ENCODE assay signal across 25 mouse cellular contexts in genomic region chr11:19861596-19861995, GRCm38 (mm10).
A peak's percentile ranks its signal among the peaks of the same experiment; 100 is the strongest.
DNase-seq lines count a peak whose midpoint lies in the region; ATAC-seq and TF ChIP-seq lines count a peak whose summit lies in the region.
"Had no signal": no experiment of that assay in that cellular context is flagged by ENCODE, and none has a peak within 500 bp of the region (broad histone marks: within the 10 kb centered on the region; RNA-seq: fewer than 3 reads in every experiment).

No protein-coding gene starts in this region.

- no peaks in the 10 kb centered on the region for H3K27me3 ChIP-seq in heart, embryonic 10.5 days (ENCODE audit: insufficient read depth, poor library complexity, severe bottlenecking)
- no peaks in the 10 kb centered on the region for H3K27me3 ChIP-seq in embryonic facial prominence, embryonic 15.5 days
- H3K27me3 ChIP-seq in stomach, postnatal 0 days (ENCODE audit: control insufficient read depth, insufficient read depth, low read length), result no peaks in the 10 kb centered on the region
- H3K27me3 ChIP-seq: embryonic facial prominence, embryonic 13.5 days; forebrain, embryonic 13.5 days; heart, embryonic 13.5 days had no signal

- TF ChIP-seq EP300 in stomach, postnatal 0 days (optimal IDR thresholded peaks at IDR 0.05), result no peak

- peak overlapping the region; percentile 57; the same call in 1 of the 2 replicates for H3K27ac ChIP-seq in heart, embryonic 10.5 days
- H3K27ac ChIP-seq in embryonic facial prominence, embryonic 15.5 days (replicated peaks), result 0 out of 2 replicates have a peak overlapping the region, but pooled peaks have one; percentile 24
- peak overlapping the region; percentile 41; the same call in 1 of the 2 replicates for H3K27ac ChIP-seq in stomach, postnatal 0 days (replicated peaks)
- H3K27ac ChIP-seq: embryonic facial prominence, embryonic 13.5 days; forebrain, embryonic 13.5 days; gastrocnemius, adult 2 months; heart, embryonic 13.5 days; hindbrain, embryonic 14.5 days; hindbrain, postnatal 0 days had no signal

- no peak overlapping the region for H3K9ac ChIP-seq in embryonic facial prominence, embryonic 15.5 days
- H3K9ac ChIP-seq in stomach, postnatal 0 days (ENCODE audit: low read length), result no peak overlapping the region
- H3K9ac ChIP-seq: embryonic facial prominence, embryonic 13.5 days; forebrain, embryonic 13.5 days; heart, embryonic 13.5 days; hindbrain, embryonic 14.5 days had no signal

- H3K4me1 ChIP-seq in heart, embryonic 10.5 days, result 0 out of 2 replicates have a peak, but pooled peaks cover 2% of the 10 kb centered on the region
- H3K4me1 ChIP-seq in embryonic facial prominence, embryonic 15.5 days, result peaks cover 3% of the 10 kb centered on the region; the same call in 1 of the 2 replicates
- H3K4me1 ChIP-seq in stomach, postnatal 0 days (replicated peaks; ENCODE audit: control insufficient read depth, insufficient read depth), result no peaks in the 10 kb centered on the region
- H3K4me1 ChIP-seq: embryonic facial prominence, embryonic 13.5 days; forebrain, embryonic 13.5 days; heart, embryonic 13.5 days had no signal

- 73% methylated on average over 4 of the region's 4 CpGs for WGBS in heart, embryonic 10.5 days
- WGBS in embryonic facial prominence, embryonic 15.5 days, result 81% methylated on average over 4 of the region's 4 CpGs
- 64% methylated on average over 4 of the region's 4 CpGs for WGBS in stomach, postnatal 0 days

- H3K4me2 ChIP-seq in embryonic facial prominence, embryonic 15.5 days (replicated peaks), result no peak overlapping the region
- H3K4me2 ChIP-seq in stomach, postnatal 0 days (replicated peaks; ENCODE audit: low read depth), result no peak overlapping the region
- H3K4me2 ChIP-seq: embryonic facial prominence, embryonic 13.5 days; forebrain, embryonic 13.5 days; heart, embryonic 13.5 days; hindbrain, embryonic 14.5 days had no signal

- H3K9me3 ChIP-seq in heart, embryonic 10.5 days, result no peaks in the 10 kb centered on the region
- H3K9me3 ChIP-seq in embryonic facial prominence, embryonic 15.5 days (replicated peaks), result no peaks in the 10 kb centered on the region
- H3K9me3 ChIP-seq in stomach, postnatal 0 days (ENCODE audit: control insufficient read depth, low read length), result no peaks in the 10 kb centered on the region
- H3K9me3 ChIP-seq: embryonic facial prominence, embryonic 13.5 days; forebrain, embryonic 13.5 days; heart, embryonic 13.5 days had no signal

- ATAC-seq in embryonic facial prominence, embryonic 15.5 days (ENCODE audit: insufficient number of reproducible peaks, low FRiP score, low TSS enrichment, low read depth), result no peak
- ATAC-seq in stomach, postnatal 0 days (ENCODE audit: low FRiP score, low TSS enrichment), result no peak
- ATAC-seq: CD4-positive, CD25-positive, alpha-beta regulatory T cell, adult 4 months; forebrain, embryonic 13.5 days; forebrain, embryonic 16.5 days; hindbrain, postnatal 0 days; inflammation-experienced regulatory T-cells, adult 6 months had no signal

- no peak overlapping the region for H3K4me3 ChIP-seq in heart, embryonic 10.5 days
- H3K4me3 ChIP-seq in embryonic facial prominence, embryonic 15.5 days (replicated peaks), result no peak overlapping the region
- no peak overlapping the region for H3K4me3 ChIP-seq in stomach, postnatal 0 days (ENCODE audit: low read depth, low read length)
- H3K4me3 ChIP-seq: embryonic facial prominence, embryonic 13.5 days; forebrain, embryonic 13.5 days; gastrocnemius, adult 2 months; heart, embryonic 13.5 days had no signal

- no peak for TF ChIP-seq CTCF in stomach, postnatal 0 days (IDR thresholded peaks at IDR 0.05; ENCODE audit: low read depth)

- H3K36me3 ChIP-seq in heart, embryonic 10.5 days, result no peaks in the 10 kb centered on the region
- H3K36me3 ChIP-seq in embryonic facial prominence, embryonic 15.5 days, result no peaks in the 10 kb centered on the region
- H3K36me3 ChIP-seq in stomach, postnatal 0 days (ENCODE audit: control insufficient read depth, insufficient read depth, low read length), result no peaks in the 10 kb centered on the region
- H3K36me3 ChIP-seq: embryonic facial prominence, embryonic 13.5 days; heart, embryonic 13.5 days had no signal

- no peak for DNase-seq in heart, embryonic 10.5 days (ENCODE audit: low spot score)
- no peak for DNase-seq in heart, adult 9 months (ENCODE audit: low spot score in 2 of 2)
- peak; percentile 63 for DNase-seq in fat pad, adult 2 months (ENCODE audit: extremely low read depth, low read depth, low spot score)
- DNase-seq in stomach, postnatal 0 days (ENCODE audit: low spot score), result no peak
- DNase-seq in kidney, adult 8-10 months, result no peak
- DNase-seq: adrenal gland, adult 2 months; adrenal gland, postnatal 14 days; cerebellum, adult 11 months; cerebellum, adult 2 months; cerebellum, adult 9-11 months; cerebellum, postnatal 25 days; gastrocnemius, adult 2 months; gastrocnemius, postnatal 14 days; heart, adult 11 months; heart, postnatal 14 days; heart, postnatal 4 days had no signal
